Mouse (Mus musculus): Measurements from ENCODE around the gene Ywhae. TPM values are rescaled to one million over a fixed set of nuclear protein-coding genes. Genes with fewer than 3 reads are reported as not detected.

Ywhae gene
- total and polyA plus RNA-seq, 2 experiments: 74.6 to 90.7 TPM

- Histone ChIP-seq H3K9ac (ENCODE audit: low read depth, low read length) (no peak overlapping the region), H3K27ac (replicated peaks; ENCODE audit: insufficient read depth, low read depth, low read length) (no peak overlapping the region), H3K36me3 (ENCODE audit: control insufficient read depth, insufficient read depth, low read length) (peaks cover 52% of the 10 kb centered on the region), H3K4me3 (ENCODE audit: insufficient read depth, low read depth, low read length) (no peak overlapping the region), H3K27me3 (ENCODE audit: control insufficient read depth, insufficient read depth, low read length) (no peaks in the 10 kb centered on the region), H3K79me2 (ENCODE audit: control insufficient read depth, insufficient read depth, low read length) (peaks cover 18% of the 10 kb centered on the region; the same call in 1 of the 2 replicates), H3K4me1 (ENCODE audit: control insufficient read depth, insufficient read depth, low read length) (peaks cover 3% of the 10 kb centered on the region; the same call in 1 of the 2 replicates)
- no peak for DNase-seq (ENCODE audit: extremely low read depth, low read depth, low spot score)
- TF ChIP-seq CTCF (IDR thresholded peaks at IDR 0.05; ENCODE audit: low read depth, low read length) (no peak), POLR2A (IDR thresholded peaks at IDR 0.05; ENCODE audit: extremely low read depth, insufficient read depth, low read length) (no peak)
- WGBS: 98% methylated on average over 1 of the region's 1 CpGs
These were observed 25.9 kb downstream of the Ywhae start for GRCm38 (mm10) chr11:75758553-75758952.

- Histone ChIP-seq H3K27me3 (ENCODE audit: control insufficient read depth, insufficient read depth, low read length) (no peaks in the 10 kb centered on the region), H3K27ac (replicated peaks; ENCODE audit: insufficient read depth, low read depth, low read length) (no peak overlapping the region), H3K4me1 (ENCODE audit: control insufficient read depth, insufficient read depth, low read length) (no peaks in the 10 kb centered on the region), H3K4me3 (ENCODE audit: insufficient read depth, low read depth, low read length) (no peak overlapping the region), H3K36me3 (ENCODE audit: control insufficient read depth, insufficient read depth, low read length) (peaks cover 66% of the 10 kb centered on the region), H3K79me2 (ENCODE audit: control insufficient read depth, insufficient read depth, low read length) (peaks cover 15% of the 10 kb centered on the region; the same call in 1 of the 2 replicates), H3K9ac (ENCODE audit: low read depth, low read length) (no peak overlapping the region)
- TF ChIP-seq POLR2A (IDR thresholded peaks at IDR 0.05; ENCODE audit: extremely low read depth, insufficient read depth, low read length) (no peak), CTCF (IDR thresholded peaks at IDR 0.05; ENCODE audit: low read depth, low read length) (no peak)
- 84% methylated on average over 5 of the region's 5 CpGs for WGBS
- no peak for DNase-seq (ENCODE audit: extremely low read depth, low read depth, low spot score)
These were observed 28.1 kb downstream of the Ywhae start for GRCm38 (mm10) chr11:75760785-75761184.

DNA sequence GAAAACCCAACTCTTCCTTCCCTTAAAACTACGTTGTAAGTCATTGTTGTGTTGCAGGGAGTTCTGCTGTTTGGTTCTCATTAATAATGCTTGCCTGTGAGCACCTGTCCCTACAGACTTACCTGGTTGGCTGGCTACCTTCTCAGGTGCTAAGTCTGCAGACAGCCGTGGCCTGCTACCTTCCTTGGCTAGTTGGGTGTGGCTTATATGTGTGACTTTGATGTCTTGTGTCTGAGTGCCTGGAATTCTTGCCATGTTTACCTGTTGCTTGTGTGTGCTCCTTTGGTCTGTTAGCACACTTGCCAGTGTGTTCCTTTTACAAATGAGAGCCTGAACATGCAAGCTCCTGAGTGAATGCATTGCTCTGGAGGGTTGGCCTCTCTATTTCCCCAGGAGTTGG is 30.0 kb downstream of the Ywhae start:
- Histone ChIP-seq H3K4me3 (ENCODE audit: insufficient read depth, low read depth, low read length) (no peak overlapping the region), H3K4me1 (ENCODE audit: control insufficient read depth, insufficient read depth, low read length) (no peaks in the 10 kb centered on the region), H3K9ac (ENCODE audit: low read depth, low read length) (no peak overlapping the region), H3K27me3 (ENCODE audit: control insufficient read depth, insufficient read depth, low read length) (no peaks in the 10 kb centered on the region), H3K79me2 (ENCODE audit: control insufficient read depth, insufficient read depth, low read length) (peaks cover 5% of the 10 kb centered on the region; the same call in 1 of the 2 replicates), H3K27ac (replicated peaks; ENCODE audit: insufficient read depth, low read depth, low read length) (no peak overlapping the region), H3K36me3 (ENCODE audit: control insufficient read depth, insufficient read depth, low read length) (peaks cover 60% of the 10 kb centered on the region)
- DNase-seq (ENCODE audit: extremely low read depth, low read depth, low spot score): no peak
- WGBS: 79% methylated on average over 2 of the region's 2 CpGs
- TF ChIP-seq CTCF (IDR thresholded peaks at IDR 0.05; ENCODE audit: low read depth, low read length) (no peak), POLR2A (IDR thresholded peaks at IDR 0.05; ENCODE audit: extremely low read depth, insufficient read depth, low read length) (no peak)

DNA sequence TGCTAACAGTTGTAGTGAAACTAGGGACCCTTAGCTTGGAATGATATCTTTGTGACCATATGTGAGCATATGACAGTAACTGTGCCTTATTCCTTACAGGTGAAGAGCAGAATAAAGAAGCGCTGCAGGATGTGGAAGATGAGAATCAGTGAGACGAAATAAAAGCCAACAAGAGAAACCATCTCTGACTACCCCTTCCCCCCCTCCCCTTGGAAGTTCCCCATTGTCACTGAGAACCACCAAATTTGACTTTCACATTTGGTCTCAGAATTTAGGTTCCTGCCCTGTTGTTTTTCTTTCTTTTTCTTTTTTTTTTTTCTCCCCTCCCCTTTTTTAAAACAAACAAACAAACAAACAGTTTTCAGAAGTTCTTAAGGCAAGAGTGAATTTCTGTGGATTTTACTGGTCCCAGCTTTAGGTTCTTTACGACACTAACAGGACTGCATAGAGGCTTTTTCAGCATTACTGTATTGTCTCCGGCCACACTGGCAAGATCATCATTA is 31.9 kb downstream of the Ywhae start:
- Histone ChIP-seq H3K4me1 (ENCODE audit: control insufficient read depth, insufficient read depth, low read length) (no peaks in the 10 kb centered on the region; the same call in 1 of the 2 replicates), H3K79me2 (ENCODE audit: control insufficient read depth, insufficient read depth, low read length) (peaks cover 3% of the 10 kb centered on the region; the same call in 1 of the 2 replicates), H3K27ac (replicated peaks; ENCODE audit: insufficient read depth, low read depth, low read length) (no peak overlapping the region), H3K9ac (ENCODE audit: low read depth, low read length) (no peak overlapping the region), H3K4me3 (ENCODE audit: insufficient read depth, low read depth, low read length) (no peak overlapping the region), H3K27me3 (ENCODE audit: control insufficient read depth, insufficient read depth, low read length) (no peaks in the 10 kb centered on the region), H3K36me3 (ENCODE audit: control insufficient read depth, insufficient read depth, low read length) (peaks cover 49% of the 10 kb centered on the region)
- no peak for TF ChIP-seq POLR2A (IDR thresholded peaks at IDR 0.05; ENCODE audit: extremely low read depth, insufficient read depth, low read length)
- no peak for TF ChIP-seq CTCF (IDR thresholded peaks at IDR 0.05; ENCODE audit: low read depth, low read length)
- DNase-seq (ENCODE audit: extremely low read depth, low read depth, low spot score): no peak
- WGBS: 90% methylated on average over 4 of the region's 4 CpGs

DNA sequence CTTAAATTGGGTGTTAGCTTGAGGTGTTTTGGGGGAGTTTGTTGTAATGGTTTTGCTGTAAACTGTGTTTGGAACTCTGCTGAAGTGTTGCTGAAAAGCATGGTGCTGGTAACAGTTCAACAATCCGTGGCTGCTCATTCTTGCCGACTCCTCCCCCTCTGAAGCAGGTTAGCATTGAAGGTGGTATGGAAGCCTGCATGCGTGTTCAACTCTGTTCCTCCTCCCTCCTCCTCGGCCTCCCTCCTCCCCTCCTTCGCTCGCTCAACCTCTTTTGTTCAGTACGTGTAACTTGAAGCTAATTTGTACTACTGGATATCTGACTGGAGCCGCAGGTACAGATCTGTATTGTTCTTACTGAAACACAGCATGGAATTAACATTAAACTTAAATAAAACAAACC is 32.5 kb downstream of the Ywhae start:
- no peak overlapping the region for H3K27ac ChIP-seq (replicated peaks; ENCODE audit: insufficient read depth, low read depth, low read length)
- no peak for DNase-seq (ENCODE audit: extremely low read depth, low read depth, low spot score)
- no peak overlapping the region for H3K9ac ChIP-seq (ENCODE audit: low read depth, low read length)
- no peak overlapping the region for H3K4me3 ChIP-seq (ENCODE audit: insufficient read depth, low read depth, low read length)
- peaks cover 3% of the 10 kb centered on the region; the same call in 1 of the 2 replicates for H3K79me2 ChIP-seq (ENCODE audit: control insufficient read depth, insufficient read depth, low read length)
- H3K4me1 ChIP-seq (ENCODE audit: control insufficient read depth, insufficient read depth, low read length): no peaks in the 10 kb centered on the region; the same call in 1 of the 2 replicates
- 87% methylated on average over 8 of the region's 8 CpGs for WGBS
- H3K36me3 ChIP-seq (ENCODE audit: control insufficient read depth, insufficient read depth, low read length): peaks cover 45% of the 10 kb centered on the region
- no peaks in the 10 kb centered on the region for H3K27me3 ChIP-seq (ENCODE audit: control insufficient read depth, insufficient read depth, low read length)
- TF ChIP-seq POLR2A (IDR thresholded peaks at IDR 0.05; ENCODE audit: extremely low read depth, insufficient read depth, low read length) (no peak), CTCF (IDR thresholded peaks at IDR 0.05; ENCODE audit: low read depth, low read length) (no peak)

GRCm38 (mm10) chr11:75767014-75767413 is 34.3 kb downstream of the Ywhae start:
- DNase-seq (ENCODE audit: extremely low read depth, low read depth, low spot score): no peak
- peaks cover 37% of the 10 kb centered on the region for H3K36me3 ChIP-seq (ENCODE audit: control insufficient read depth, insufficient read depth, low read length)
- no peak overlapping the region for H3K4me3 ChIP-seq (ENCODE audit: insufficient read depth, low read depth, low read length)
- 64% methylated on average over 2 of the region's 2 CpGs for WGBS
- H3K27me3 ChIP-seq (ENCODE audit: control insufficient read depth, insufficient read depth, low read length): no peaks in the 10 kb centered on the region
- H3K9ac ChIP-seq (ENCODE audit: low read depth, low read length): no peak overlapping the region
- no peak for TF ChIP-seq CTCF (IDR thresholded peaks at IDR 0.05; ENCODE audit: low read depth, low read length)
- no peak for TF ChIP-seq POLR2A (IDR thresholded peaks at IDR 0.05; ENCODE audit: extremely low read depth, insufficient read depth, low read length)
- H3K79me2 ChIP-seq (ENCODE audit: control insufficient read depth, insufficient read depth, low read length): peaks cover 3% of the 10 kb centered on the region; the same call in 1 of the 2 replicates
- no peak overlapping the region for H3K27ac ChIP-seq (replicated peaks; ENCODE audit: insufficient read depth, low read depth, low read length)
- no peaks in the 10 kb centered on the region; the same call in 1 of the 2 replicates for H3K4me1 ChIP-seq (ENCODE audit: control insufficient read depth, insufficient read depth, low read length)

Data from liver, adult 2 months (tissue).